Mouse (Mus musculus): ENCODE measurements at regions not wholly inside any gene's neighbourhood (a gene's known extent, or its start where the extent isn't known, plus 50 kb on each side); places are given as distances from the start of the nearest gene placed in this dataset.

- no peak for TF ChIP-seq POLR2A (IDR thresholded peaks at IDR 0.05; ENCODE audit: low read depth, low read length)
- TF ChIP-seq CTCF (conservative IDR thresholded peaks at IDR 0.05; ENCODE audit: insufficient read depth, insufficient read length, low read depth, low read length) = no peak
Observed at GRCm38 (mm10) chr6:47649451-47649931, 54.4 kb upstream of the Ezh2 start.

Data from kidney, adult 2 months (tissue).